11 mouse cellular contexts compared by ENCODE assay signal in the genomic region with DNA sequence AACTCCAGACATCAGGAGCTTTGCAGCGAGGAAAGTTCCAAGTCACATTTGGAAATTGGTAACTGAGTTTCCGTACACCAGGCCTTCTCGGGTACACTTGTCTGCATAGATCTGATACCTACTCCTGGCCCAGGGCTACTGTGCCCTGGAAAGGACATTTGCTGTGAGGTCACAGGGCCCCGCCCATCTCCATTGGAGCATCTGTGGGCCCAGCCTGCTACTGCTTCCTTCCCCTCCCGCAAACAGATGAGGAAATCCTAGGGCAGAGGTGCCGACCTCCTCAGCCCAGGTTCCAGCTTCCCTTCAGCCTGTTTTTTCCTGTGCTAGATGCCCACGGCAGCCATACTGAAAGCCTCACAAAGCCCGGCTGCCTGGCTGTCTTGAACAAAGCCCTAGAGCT. TPM values are rescaled to one million over a fixed set of nuclear protein-coding genes. Genes with fewer than 3 reads are reported as not detected.
DNase-seq lines count a peak whose midpoint lies in the region; ATAC-seq lines count a peak whose summit lies in the region.
"Had no signal": no experiment of that assay in that cellular context is flagged by ENCODE, and none has a peak within 500 bp of the region (broad histone marks: within the 10 kb centered on the region; RNA-seq: fewer than 3 reads in every experiment).

No protein-coding gene starts in this region.

- no peak overlapping the region for H3K27ac ChIP-seq in neural tube, embryonic 11.5 days (ENCODE audit: low read depth, low read length)
- peak overlapping the region; percentile 98 for H3K27ac ChIP-seq in stomach, embryonic 16.5 days (ENCODE audit: low read length)

- no peaks in the 10 kb centered on the region for H3K27me3 ChIP-seq in neural tube, embryonic 11.5 days (ENCODE audit: control insufficient read depth, insufficient read depth, low read length)
- H3K27me3 ChIP-seq in stomach, embryonic 16.5 days (ENCODE audit: control insufficient read depth, insufficient read depth, low read length): no peaks in the 10 kb centered on the region
- H3K27me3 ChIP-seq: liver, embryonic 13.5 days had no signal

- WGBS in neural tube, embryonic 11.5 days: 54% methylated on average over 8 of the region's 8 CpGs
- WGBS in stomach, embryonic 16.5 days: 54% methylated on average over 8 of the region's 8 CpGs

- H3K4me3 ChIP-seq in neural tube, embryonic 11.5 days (ENCODE audit: low read depth, low read length): no peak overlapping the region
- no peak overlapping the region for H3K4me3 ChIP-seq in stomach, embryonic 16.5 days (replicated peaks; ENCODE audit: low read length)
- H3K4me3 ChIP-seq: liver, embryonic 13.5 days had no signal

- ATAC-seq in neural tube, embryonic 11.5 days (ENCODE audit: insufficient read depth, low FRiP score, low TSS enrichment): no peak
- ATAC-seq in stomach, embryonic 16.5 days (ENCODE audit: insufficient read depth, low FRiP score): no peak
- ATAC-seq in megakaryocyte, adult 5-6 weeks (ENCODE audit: poor library complexity, severe bottlenecking): no peak

- no peaks in the 10 kb centered on the region for H3K36me3 ChIP-seq in neural tube, embryonic 11.5 days (ENCODE audit: control insufficient read depth, insufficient read depth, low read length)
- H3K36me3 ChIP-seq in stomach, embryonic 16.5 days (ENCODE audit: control insufficient read depth, insufficient read depth, low read length): no peaks in the 10 kb centered on the region
- H3K36me3 ChIP-seq: liver, embryonic 13.5 days had no signal

- no peaks in the 10 kb centered on the region for H3K9me3 ChIP-seq in neural tube, embryonic 11.5 days (ENCODE audit: control insufficient read depth, low read length)
- H3K9me3 ChIP-seq in stomach, embryonic 16.5 days (replicated peaks; ENCODE audit: control insufficient read depth, low read length): no peaks in the 10 kb centered on the region
- H3K9me3 ChIP-seq: liver, embryonic 13.5 days had no signal

- peak overlapping the region; percentile 29; the same call in 1 of the 2 replicates for H3K9ac ChIP-seq in neural tube, embryonic 11.5 days (ENCODE audit: low read length)
- peak overlapping the region; percentile 51 for H3K9ac ChIP-seq in stomach, embryonic 16.5 days (ENCODE audit: low read length)
- H3K9ac ChIP-seq: liver, embryonic 13.5 days had no signal

- no peak overlapping the region for H3K4me2 ChIP-seq in neural tube, embryonic 11.5 days (ENCODE audit: low read depth)
- no peak overlapping the region for H3K4me2 ChIP-seq in stomach, embryonic 16.5 days (ENCODE audit: low read depth, low read length)
- H3K4me2 ChIP-seq: liver, embryonic 13.5 days had no signal

- peaks cover 52% of the 10 kb centered on the region for H3K4me1 ChIP-seq in neural tube, embryonic 11.5 days (ENCODE audit: control insufficient read depth, insufficient read depth, low read length)
- peaks cover 61% of the 10 kb centered on the region for H3K4me1 ChIP-seq in stomach, embryonic 16.5 days (ENCODE audit: control insufficient read depth, insufficient read depth, low read length)

- DNase-seq in adrenal gland, postnatal 10 days: peak; percentile 58
- DNase-seq in adrenal gland, adult 8-10 months: no peak
- no peak for DNase-seq in neural tube, embryonic 11.5 days (ENCODE audit: low spot score)
- DNase-seq in neural tube, embryonic 10.5 days (ENCODE audit: extremely low spot score, low spot score): no peak
- DNase-seq in kidney, postnatal 10 days: peak; percentile 82
- no peak for DNase-seq in layer of hippocampus, adult 18-20 months (ENCODE audit: low spot score in 2 of 2)
- DNase-seq: liver, embryonic 13.5 days; retina, postnatal 1 day had no signal

RNA-seq across cellular contexts. Expression of a gene that starts 21.4 kb away (rescaled TPM):
- 100 to 1,000 TPM; 191 to 264 TPM for total RNA-seq in adrenal gland, postnatal 10 days (2021)
- total RNA-seq in adrenal gland, adult 8-10 months (2022): 100 to 1,000 TPM; 107 to 236 (median 145) TPM
- 18.6 and 21.5 TPM in 2 replicates for polyA plus RNA-seq in neural tube, embryonic 11.5 days (2014; fragmentation: Nextera tagmentation; extraction: Ambion mirVana)
- 29.5 and 31.7 TPM in 2 replicates for polyA plus RNA-seq in stomach, embryonic 16.5 days (2015; fragmentation: Nextera tagmentation; extraction: Ambion mirVana)
- under 0.01 TPM in 1 of 2 replicates, not detected in the other for total RNA-seq in megakaryocyte, adult 5-6 weeks (2015)
- total RNA-seq in megakaryocyte, adult 5-6 weeks (2017): 0.04 TPM in 2 replicates
- 1 to 10 TPM; 4.2 to 4.3 TPM for total RNA-seq in layer of hippocampus, adult 18-20 months (2021)

RNA-seq across cellular contexts. Expression of a gene that starts 36.9 kb away (rescaled TPM):
- not detected for total RNA-seq in adrenal gland, postnatal 10 days (2021)
- total RNA-seq in adrenal gland, adult 8-10 months (2022): not detected
- polyA plus RNA-seq in neural tube, embryonic 11.5 days (2014; fragmentation: Nextera tagmentation; extraction: Ambion mirVana): not detected in 2 replicates
- polyA plus RNA-seq in stomach, embryonic 16.5 days (2015; fragmentation: Nextera tagmentation; extraction: Ambion mirVana): not detected in 2 replicates
- not detected in 2 replicates for total RNA-seq in megakaryocyte, adult 5-6 weeks (2015)
- total RNA-seq in megakaryocyte, adult 5-6 weeks (2017): not detected in 2 replicates
- not detected for total RNA-seq in layer of hippocampus, adult 18-20 months (2021)
- polyA plus RNA-seq: forebrain, embryonic 11.5 days; liver, embryonic 13.5 days had no signal

RNA-seq across cellular contexts. Expression of a gene that starts 59.7 kb away (rescaled TPM):
- not detected for total RNA-seq in adrenal gland, postnatal 10 days (2021)
- total RNA-seq in adrenal gland, adult 8-10 months (2022): under 1 TPM in 1 of 4 experiments, not detected in 3; 0.42 TPM
- polyA plus RNA-seq in neural tube, embryonic 11.5 days (2014; fragmentation: Nextera tagmentation; extraction: Ambion mirVana): not detected in 2 replicates
- 406 and 529 TPM in 2 replicates for polyA plus RNA-seq in stomach, embryonic 16.5 days (2015; fragmentation: Nextera tagmentation; extraction: Ambion mirVana)
- 0.30 TPM in 1 of 2 replicates, not detected in the other for total RNA-seq in megakaryocyte, adult 5-6 weeks (2015)
- 1.7 TPM in 1 of 2 replicates, not detected in the other for total RNA-seq in megakaryocyte, adult 5-6 weeks (2017)
- not detected for total RNA-seq in layer of hippocampus, adult 18-20 months (2021)
- polyA plus RNA-seq: forebrain, embryonic 11.5 days had no signal

Comparison
In these comparisons a context has a peak if more than half of its experiments do, and no peak if none do; other contexts are left out.
1. DNase-seq: peak in adrenal gland, postnatal 10 days (single experiment) and kidney, postnatal 10 days (single experiment); none in adrenal gland, adult 8-10 months (single experiment), neural tube, embryonic 11.5 days (single experiment), neural tube, embryonic 10.5 days (single experiment) and layer of hippocampus, adult 18-20 months (0 of 2).
2. RNA of a gene that starts 21.4 kb away (total RNA-seq): 191 to 264 TPM in adrenal gland, postnatal 10 days and 107 to 236 TPM in adrenal gland, adult 8-10 months; 4.2 to 4.3 TPM in layer of hippocampus, adult 18-20 months and under 0.01 to 0.04 TPM in megakaryocyte, adult 5-6 weeks; every median in the first group is over 10 times any median in the second.